Mouse (Mus musculus) thymus, adult 2 months (tissue): ENCODE data around the gene Gin1. TPM values are rescaled to one million over a fixed set of nuclear protein-coding genes. Genes with fewer than 3 reads are reported as not detected.
"Not testable (repeated sequence)": the region's sequence is repeated elsewhere in the genome, so short reads cannot be mapped to it uniquely, and the experiment has no call there.

Experiments used
- DNase-seq: peaks from one replicate; pipeline ENCODE4 v3.0.0; 2021
- H3K27ac ChIP-seq: fragments of 200-500 bp; 2 replicates; pipeline ENCODE4 v1.5.1; 2012; ENCODE audit warnings: low read length, control low read depth; ENCODE audit not compliant: control insufficient read depth, insufficient read depth
- H3K27me3 ChIP-seq: fragments of 200-500 bp; 2 replicates; pipeline ENCODE4 v1.6.1; 2012; ENCODE audit warnings: mild to moderate bottlenecking, low read length, moderate library complexity, mixed read lengths; ENCODE audit not compliant: control insufficient read depth, insufficient read depth
- H3K36me3 ChIP-seq: fragments of 200-500 bp; 2 replicates; pipeline ENCODE4 v1.6.1; 2012; ENCODE audit warnings: mild to moderate bottlenecking, low read length, moderate library complexity; ENCODE audit not compliant: control insufficient read depth, insufficient read depth
- H3K4me1 ChIP-seq: fragments of 200-500 bp; replicated peaks from 2 replicates; pipeline ENCODE4 v1.6.1; 2012; ENCODE audit warnings: low read length; ENCODE audit not compliant: control insufficient read depth, insufficient read depth
- H3K4me3 ChIP-seq: fragments of 200-500 bp; 2 replicates; pipeline ENCODE4 v1.5.1; 2012; ENCODE audit warnings: mild to moderate bottlenecking, low read length, control low read depth, moderate library complexity; ENCODE audit not compliant: control insufficient read depth, insufficient read depth
- CTCF ChIP-seq: fragments of 200-500 bp; IDR thresholded peaks from 2 replicates; pipeline ENCODE4 v1.5.1; 2012; ENCODE audit warnings: mild to moderate bottlenecking, control low read depth, low read length, moderate library complexity, borderline replicate concordance; ENCODE audit not compliant: control insufficient read depth, poor library complexity, insufficient read depth; ENCODE audit errors: extremely low read depth
- POLR2A ChIP-seq: fragments of 200-500 bp; IDR thresholded peaks from 2 replicates; pipeline ENCODE4 v1.6.1; 2012; ENCODE audit warnings: mild to moderate bottlenecking, low read length, control low read depth, moderate library complexity; ENCODE audit not compliant: control insufficient read depth, poor library complexity, insufficient read depth; ENCODE audit errors: extremely low read depth
- WGBS: fragments of 180-500 bp; shearing (Covaris S2); methylation state at CpG from one replicate; pipeline ENCODE4 v1.1.7; 2018; 5-methylcytosine and 5-hydroxymethylcytosine counted together
- polyA plus RNA-seq: library from polyadenylated mRNA; depleted of rRNA; stranded (reverse); fragments of >200 nt; gene quantifications from 2 replicates; pipeline ENCODE4 v1.2.3, GENCODE M21; 2012

The Gin1 gene
- polyA plus RNA-seq, 1 experiment = 3.5 TPM

GRCm38 (mm10) chr1:97753216-97753615 lies 16.8 kb upstream of the Gin1 start:
- no peaks in the 10 kb centered on the region for H3K4me1 ChIP-seq
- H3K4me3 ChIP-seq = no peak overlapping the region
- TF ChIP-seq POLR2A = no peak
- TF ChIP-seq CTCF = no peak
- H3K36me3 ChIP-seq = peaks cover 46% of the 10 kb centered on the region
- DNase-seq = no peak
- H3K27ac ChIP-seq = no peak overlapping the region
- no peaks in the 10 kb centered on the region for H3K27me3 ChIP-seq

- 94% methylated on average over 4 of the region's 4 CpGs for WGBS
- Histone ChIP-seq H3K27me3 (no peaks in the 10 kb centered on the region), H3K4me1 (no peaks in the 10 kb centered on the region), H3K36me3 (peaks cover 44% of the 10 kb centered on the region), H3K4me3 (no peak overlapping the region), H3K27ac (no peak overlapping the region)
- TF ChIP-seq CTCF = no peak
- no peak for TF ChIP-seq POLR2A
- DNase-seq = no peak
These were observed 15.6 kb upstream of the Gin1 start for GRCm38 (mm10) chr1:97754392-97754791.

GRCm38 (mm10) chr1:97759841-97760240 lies 10.1 kb upstream of the Gin1 start:
- H3K4me3 ChIP-seq = no peak overlapping the region

GRCm38 (mm10) chr1:97760598-97760997 lies 9.4 kb upstream of the Gin1 start:
- DNase-seq = no peak
- Histone ChIP-seq H3K36me3 (peaks cover 6% of the 10 kb centered on the region), H3K4me1 (no peaks in the 10 kb centered on the region)

More at GRCm38 (mm10) chr1:97759841-97760240, 10.1 kb upstream of the Gin1 start:
- no peak for DNase-seq
- TF ChIP-seq CTCF (no peak), POLR2A (no peak)
- Histone ChIP-seq H3K36me3 (peaks cover 14% of the 10 kb centered on the region), H3K27ac (no peak overlapping the region), H3K27me3 (no peaks in the 10 kb centered on the region), H3K4me1 (no peaks in the 10 kb centered on the region)

GRCm38 (mm10) chr1:97761477-97761876 lies 8.5 kb upstream of the Gin1 start:
- TF ChIP-seq POLR2A (no peak), CTCF (no peak)
- Histone ChIP-seq H3K36me3 (peaks cover 3% of the 10 kb centered on the region), H3K27ac (no peak overlapping the region)

More at GRCm38 (mm10) chr1:97760598-97760997, 9.4 kb upstream of the Gin1 start:
- Histone ChIP-seq H3K4me3 (no peak overlapping the region), H3K27ac (no peak overlapping the region), H3K27me3 (no peaks in the 10 kb centered on the region)
- no peak for TF ChIP-seq CTCF
- TF ChIP-seq POLR2A = no peak
- WGBS = 96% methylated on average over 7 of the region's 7 CpGs

GRCm38 (mm10) chr1:97765712-97766111 lies 4.3 kb upstream of the Gin1 start:
- H3K27me3 ChIP-seq, H3K4me1 ChIP-seq, H3K27ac ChIP-seq, H3K36me3 ChIP-seq, DNase-seq, H3K4me3 ChIP-seq: not testable (repeated sequence)
- 94% methylated on average over 4 of the region's 4 CpGs for whole genome bisulfite sequencing

More at GRCm38 (mm10) chr1:97761477-97761876, 8.5 kb upstream of the Gin1 start:
- 90% methylated on average over 6 of the region's 6 CpGs for WGBS
- no peak for DNase-seq
- Histone ChIP-seq H3K4me3 (no peak overlapping the region), H3K27me3 (no peaks in the 10 kb centered on the region), H3K4me1 (no peaks in the 10 kb centered on the region)

GRCm38 (mm10) chr1:97768089-97768488 lies 1.9 kb upstream of the Gin1 start:
- Histone ChIP-seq H3K27ac (no peak overlapping the region), H3K27me3 (no peaks in the 10 kb centered on the region), H3K4me3 (no peak overlapping the region), H3K36me3 (no peaks in the 10 kb centered on the region), H3K4me1 (no peaks in the 10 kb centered on the region)
- TF ChIP-seq CTCF (no peak), POLR2A (no peak)
- DNase-seq = no peak
- 80% methylated on average over 2 of the region's 2 CpGs for WGBS
